Mouse (Mus musculus) liver, embryonic 15.5 days (tissue): ENCODE results near the gene Glyctk. TPM values are rescaled to one million over a fixed set of nuclear protein-coding genes. Genes with fewer than 3 reads are reported as not detected.

Experiments used
- ATAC-seq: fragments of 200-750 bp; cut with Nextera tagmentation; 2 replicates; pipeline ENCODE4 v1.8.0; 2017; ENCODE audit warnings: moderate number of reproducible peaks, mild to moderate bottlenecking, moderate library complexity; ENCODE audit not compliant: insufficient read depth
- H3K27ac ChIP-seq: fragments of 300-500 bp; sonication (generic); replicated peaks from 2 replicates; pipeline ENCODE4 v1.5.1; 2015; ENCODE audit warnings: mild to moderate bottlenecking, inconsistent platforms
- H3K27me3 ChIP-seq: fragments of 300-500 bp; sonication (generic); 2 replicates; pipeline ENCODE4 v1.6.1; 2015; ENCODE audit warnings: mild to moderate bottlenecking, inconsistent platforms
- H3K36me3 ChIP-seq: fragments of 300-500 bp; sonication (generic); replicated peaks from 2 replicates; pipeline ENCODE4 v1.6.1; 2015; ENCODE audit warnings: moderate library complexity, mild to moderate bottlenecking, inconsistent platforms
- H3K4me1 ChIP-seq: fragments of 300-500 bp; sonication (generic); replicated peaks from 2 replicates; pipeline ENCODE4 v1.6.1; 2015; ENCODE audit warnings: inconsistent platforms
- H3K4me2 ChIP-seq: fragments of 300-500 bp; sonication (generic); 2 replicates; pipeline ENCODE4 v1.6.1; 2015; ENCODE audit warnings: moderate library complexity, mild to moderate bottlenecking, inconsistent platforms
- H3K4me3 ChIP-seq: fragments of 300-500 bp; sonication (generic); replicated peaks from 2 replicates; pipeline ENCODE4 v1.5.1; 2015; ENCODE audit warnings: mild to moderate bottlenecking, inconsistent platforms
- H3K9ac ChIP-seq: fragments of 300-500 bp; sonication (generic); 2 replicates; pipeline ENCODE4 v1.6.1; 2015; ENCODE audit warnings: moderate library complexity, mild to moderate bottlenecking, inconsistent platforms
- H3K9me3 ChIP-seq: fragments of 300-500 bp; sonication (generic); replicated peaks from 2 replicates; pipeline ENCODE4 v1.6.1; 2016; ENCODE audit warnings: inconsistent platforms
- WGBS: fragments of 180-500 bp; shearing (Covaris S2); methylation state at CpG from one replicate; pipeline ENCODE4 v1.1.7; 2015; ENCODE audit warnings: mixed read lengths; ENCODE audit not compliant: insufficient replicate concordance; 5-methylcytosine and 5-hydroxymethylcytosine counted together
- polyA plus RNA-seq: library from polyadenylated mRNA; unstranded; fragments of >200 nt; fragmentation: Nextera tagmentation; extraction: Ambion mirVana; gene quantifications from 2 replicates; pipeline ENCODE4 v1.2.1, GENCODE M21; 2015

Glyctk gene
- polyA plus RNA-seq, 1 experiment from 2014 or later, result 22.2 TPM

DNA sequence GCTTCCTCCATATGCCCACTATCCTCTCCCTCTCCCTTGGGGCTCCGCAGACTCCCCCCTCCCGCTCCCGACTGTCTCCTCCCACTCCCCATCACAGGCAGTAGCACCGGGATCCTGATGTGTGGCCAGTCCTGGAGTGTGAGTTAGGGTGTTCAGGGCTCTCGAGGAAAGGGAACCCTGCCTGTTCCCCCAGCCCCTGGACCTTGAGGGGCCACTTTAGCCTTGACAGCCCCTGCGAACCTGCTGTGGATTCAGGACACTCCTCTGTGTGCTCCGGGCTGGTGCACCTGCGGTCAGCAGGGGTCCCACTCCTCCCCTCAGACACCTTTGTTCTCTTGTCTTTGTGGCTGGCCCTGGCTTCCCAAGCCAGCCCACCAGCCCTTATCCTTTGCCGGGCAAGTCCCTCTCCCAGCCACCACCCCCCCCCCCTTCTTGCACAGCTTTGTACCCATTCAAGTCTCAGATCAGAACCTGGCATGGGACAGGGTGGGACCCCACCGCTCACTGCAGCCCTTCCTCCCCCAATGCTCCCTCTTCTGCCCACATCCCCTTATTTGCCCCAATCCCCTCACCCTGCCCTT is 10.0 kb downstream of the Glyctk start:
- Histone ChIP-seq H3K27me3 (peaks cover 67% of the 10 kb centered on the region), H3K9ac (no peak overlapping the region), H3K9me3 (no peaks in the 10 kb centered on the region), H3K36me3 (no peaks in the 10 kb centered on the region), H3K4me1 (no peaks in the 10 kb centered on the region; the same call in 1 of the 2 replicates), H3K27ac (no peak overlapping the region), H3K4me2 (peak overlapping the region; percentile 36), H3K4me3 (no peak overlapping the region; the same call in 1 of the 2 replicates)
- WGBS, result 3% methylated on average over 10 of the region's 10 CpGs
- ATAC-seq, result no peak

DNA sequence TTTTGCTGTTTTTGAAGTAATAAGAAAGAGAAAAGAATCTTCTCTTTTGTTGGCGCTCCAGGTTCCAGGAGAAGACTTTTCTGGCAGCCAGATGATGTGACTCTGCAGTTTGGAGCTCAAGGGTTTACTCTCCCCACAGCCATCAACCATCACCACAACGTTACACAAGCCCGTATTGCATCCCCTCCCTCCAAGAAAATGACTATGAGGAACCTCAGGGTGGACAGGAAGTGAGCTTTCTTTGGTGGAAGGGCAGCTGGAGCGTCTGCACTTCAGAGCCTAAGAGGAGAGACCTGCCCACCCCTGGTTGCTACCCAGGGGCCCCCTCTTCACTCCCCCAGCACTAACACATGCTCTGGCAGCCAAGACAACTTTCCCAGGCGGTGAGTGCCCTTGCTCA is 10.7 kb downstream of the Glyctk start:
- no peaks in the 10 kb centered on the region for H3K36me3 ChIP-seq

DNA sequence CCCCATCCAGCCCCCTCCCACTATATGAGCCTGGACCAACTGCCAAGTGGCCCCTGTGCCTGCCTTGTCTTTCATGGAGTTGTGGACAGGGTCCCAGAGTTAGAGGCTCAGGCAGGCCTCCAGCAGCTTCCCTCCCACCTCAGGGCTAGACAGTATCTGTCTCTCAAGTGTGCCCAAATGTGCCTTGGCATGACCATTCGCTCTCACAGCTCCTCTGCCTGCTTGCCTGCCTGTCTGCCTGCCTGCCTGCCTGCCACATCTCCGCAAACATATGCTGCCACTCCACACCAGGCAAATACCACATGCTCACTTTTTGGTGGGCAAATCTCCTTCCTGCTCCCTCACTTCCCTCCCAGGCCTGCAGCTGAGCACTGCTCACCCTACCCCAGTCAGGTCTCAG is 12.4 kb downstream of the Glyctk start:
- no peak for ATAC-seq
- H3K27me3 ChIP-seq, result peaks cover 50% of the 10 kb centered on the region
- 45% methylated on average over 2 of the region's 2 CpGs for WGBS

More for the DNA sequence above, 10.7 kb downstream of the Glyctk start:
- Histone ChIP-seq H3K9me3 (no peaks in the 10 kb centered on the region), H3K4me2 (peak overlapping the region; percentile 36), H3K4me3 (no peak overlapping the region; the same call in 1 of the 2 replicates), H3K4me1 (no peaks in the 10 kb centered on the region; the same call in 1 of the 2 replicates), H3K27me3 (peaks cover 64% of the 10 kb centered on the region), H3K27ac (no peak overlapping the region), H3K9ac (no peak overlapping the region)
- ATAC-seq, result 0 out of 2 replicates have a peak, but pooled peaks have one; percentile 8
- WGBS, result 15% methylated on average over 5 of the region's 5 CpGs

DNA sequence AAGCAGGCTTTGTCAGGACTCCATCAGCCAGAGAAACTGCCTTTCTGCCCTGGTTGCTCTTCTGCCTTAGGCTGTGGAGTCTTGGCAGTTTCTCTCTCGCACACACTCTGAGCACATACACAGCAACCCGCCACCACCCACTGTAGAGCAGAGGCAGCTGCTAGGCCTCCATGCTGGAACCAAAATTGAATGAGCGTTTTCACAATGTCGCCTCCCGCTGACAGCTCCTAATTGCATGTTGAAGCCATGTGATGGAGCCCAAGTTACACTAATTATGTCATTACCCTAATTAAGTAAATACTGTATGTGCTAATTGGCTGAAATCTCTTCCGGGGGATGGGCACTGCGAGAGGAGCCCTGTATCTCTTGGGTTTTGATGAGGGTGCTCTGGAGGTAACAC is 13.8 kb downstream of the Glyctk start:
- 70% methylated on average over 7 of the region's 7 CpGs for WGBS
- Histone ChIP-seq H3K4me3 (no peak overlapping the region), H3K4me2 (no peak overlapping the region), H3K9me3 (no peaks in the 10 kb centered on the region), H3K36me3 (no peaks in the 10 kb centered on the region), H3K4me1 (no peaks in the 10 kb centered on the region; the same call in 1 of the 2 replicates), H3K27me3 (peaks cover 35% of the 10 kb centered on the region), H3K27ac (no peak overlapping the region), H3K9ac (no peak overlapping the region)
- no peak for ATAC-seq

More for the DNA sequence above, 12.4 kb downstream of the Glyctk start:
- Histone ChIP-seq H3K4me3 (no peak overlapping the region), H3K4me1 (no peaks in the 10 kb centered on the region; the same call in 1 of the 2 replicates), H3K27ac (no peak overlapping the region), H3K9me3 (no peaks in the 10 kb centered on the region), H3K9ac (no peak overlapping the region), H3K36me3 (no peaks in the 10 kb centered on the region), H3K4me2 (no peak overlapping the region)

DNA sequence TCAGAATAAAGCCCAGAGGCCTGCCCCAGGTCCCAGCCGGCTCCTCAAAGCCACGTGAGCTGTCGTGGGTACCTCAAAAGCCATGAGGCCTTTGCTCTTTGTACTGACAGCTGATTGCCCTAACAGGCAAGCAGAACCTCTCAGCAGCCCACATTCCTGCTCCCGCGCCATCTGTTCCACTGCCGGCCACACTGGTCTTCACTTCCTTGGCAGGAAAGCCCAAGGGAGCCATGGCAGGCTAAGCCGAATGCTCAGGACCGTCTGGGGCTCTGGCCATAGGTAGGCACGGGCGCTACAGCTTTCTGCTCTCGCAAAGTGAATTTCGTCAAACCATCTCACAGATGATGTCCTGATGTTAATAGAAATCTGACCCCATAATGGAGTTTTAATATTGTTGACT is 16.0 kb downstream of the Glyctk start:
- Histone ChIP-seq H3K4me2 (no peak overlapping the region), H3K36me3 (no peaks in the 10 kb centered on the region), H3K9ac (no peak overlapping the region), H3K4me3 (no peak overlapping the region), H3K9me3 (no peaks in the 10 kb centered on the region), H3K27me3 (peaks cover 13% of the 10 kb centered on the region), H3K27ac (no peak overlapping the region), H3K4me1 (no peaks in the 10 kb centered on the region)
- ATAC-seq, result no peak
- WGBS, result 72% methylated on average over 12 of the region's 12 CpGs

DNA sequence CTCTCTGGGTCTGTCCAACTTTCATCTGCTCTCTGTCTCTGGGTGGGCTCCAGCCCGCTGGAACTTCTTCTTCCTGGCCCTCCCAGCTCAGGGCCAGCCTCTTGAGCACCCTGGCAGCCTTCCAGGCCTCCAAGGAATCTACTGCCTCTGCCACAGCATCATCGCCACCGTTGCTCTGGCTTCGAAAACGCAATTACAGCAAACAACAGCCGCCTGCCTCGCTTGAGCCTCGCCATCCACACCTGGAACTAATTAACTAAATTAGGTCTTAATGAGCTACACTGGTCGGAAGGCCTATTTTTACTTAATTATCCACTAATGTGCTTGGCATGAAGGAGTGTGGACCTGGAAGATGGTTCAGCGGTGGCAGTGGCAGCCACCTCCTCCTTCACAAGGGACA is 18.2 kb downstream of the Glyctk start:
- WGBS, result 69% methylated on average over 10 of the region's 10 CpGs
- H3K9me3 ChIP-seq, result no peaks in the 10 kb centered on the region
- ATAC-seq, result no peak
- no peak overlapping the region for H3K9ac ChIP-seq
- H3K27ac ChIP-seq, result no peak overlapping the region
- H3K27me3 ChIP-seq, result no peaks in the 10 kb centered on the region
- H3K4me2 ChIP-seq, result no peak overlapping the region
- no peak overlapping the region for H3K4me3 ChIP-seq
- no peaks in the 10 kb centered on the region for H3K36me3 ChIP-seq
- H3K4me1 ChIP-seq, result no peaks in the 10 kb centered on the region

DNA sequence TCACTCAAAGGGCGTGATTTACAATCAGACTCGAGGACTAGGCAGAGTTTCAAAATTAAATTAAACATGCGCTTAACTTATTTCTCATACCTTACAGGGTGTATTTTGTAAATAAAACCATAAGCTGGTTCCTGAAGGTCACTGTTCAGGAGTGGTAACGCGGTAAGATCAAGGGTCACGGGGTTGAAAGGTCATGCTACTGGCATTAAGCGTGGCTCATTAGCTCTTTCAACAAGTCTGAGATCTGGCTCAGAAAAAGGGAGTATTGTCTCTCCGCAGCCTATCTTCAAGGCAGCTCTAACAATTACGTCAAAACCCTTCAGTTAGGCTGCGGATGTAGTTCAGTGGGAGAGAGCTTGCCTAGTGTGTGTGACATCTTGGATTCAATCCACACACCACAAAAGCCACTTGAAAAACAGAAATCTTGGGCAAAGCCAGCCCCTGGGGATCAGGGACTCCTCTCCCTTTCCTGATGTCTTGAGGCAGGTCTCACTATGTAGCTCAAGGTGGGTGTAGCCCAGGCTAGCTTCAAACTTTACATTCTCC is 20.2 kb downstream of the Glyctk start:
- WGBS, result 72% methylated on average over 10 of the region's 10 CpGs
- Histone ChIP-seq H3K9me3 (no peaks in the 10 kb centered on the region), H3K4me1 (no peaks in the 10 kb centered on the region), H3K36me3 (no peaks in the 10 kb centered on the region), H3K9ac (no peak overlapping the region), H3K4me3 (no peak overlapping the region), H3K27ac (no peak overlapping the region), H3K27me3 (no peaks in the 10 kb centered on the region), H3K4me2 (no peak overlapping the region)
- no peak for ATAC-seq

DNA sequence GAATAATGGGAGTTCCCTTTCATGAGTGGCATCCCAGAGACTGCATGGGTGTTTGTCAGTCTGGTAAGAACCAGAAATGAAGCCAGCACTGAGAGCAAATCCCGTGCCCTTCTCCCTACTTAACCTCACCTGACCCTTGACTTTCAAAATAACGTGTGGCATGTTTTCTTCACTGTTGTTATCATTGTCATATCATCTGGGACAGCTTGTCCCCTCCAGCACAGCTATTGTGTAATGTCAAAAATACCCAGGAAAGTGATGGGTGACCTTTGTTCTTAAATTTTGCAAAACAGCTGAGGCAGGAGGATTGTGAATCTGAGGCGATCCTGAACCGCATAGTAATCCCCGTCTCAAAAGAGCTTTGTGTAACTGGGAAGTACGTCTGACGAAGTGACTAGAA is 27.7 kb downstream of the Glyctk start:
- H3K36me3 ChIP-seq, result no peaks in the 10 kb centered on the region
- no peak for ATAC-seq
- 62% methylated on average over 7 of the region's 7 CpGs for WGBS

DNA sequence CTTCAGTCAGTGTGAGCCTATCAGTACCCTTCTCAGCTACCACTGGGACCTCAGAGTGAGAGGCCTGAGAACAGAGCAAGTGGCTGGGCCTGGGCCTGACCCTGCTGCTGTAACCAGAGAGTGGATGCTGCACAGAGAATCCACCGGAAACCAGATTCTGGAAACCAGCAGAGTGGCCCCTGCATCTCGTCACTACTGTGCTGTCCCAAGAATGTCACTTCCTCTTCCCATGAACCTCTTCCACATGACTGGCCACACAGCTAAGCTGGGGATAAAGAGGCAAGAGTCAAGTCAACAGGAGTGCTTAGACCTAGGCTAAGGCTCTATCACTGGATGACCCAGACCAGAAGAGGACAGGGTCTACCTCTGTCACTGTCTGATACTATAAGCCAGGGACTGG is 28.9 kb downstream of the Glyctk start:
- H3K4me1 ChIP-seq, result no peaks in the 10 kb centered on the region
- no peak overlapping the region for H3K4me2 ChIP-seq
- H3K36me3 ChIP-seq, result no peaks in the 10 kb centered on the region
- H3K9ac ChIP-seq, result no peak overlapping the region
- H3K9me3 ChIP-seq, result no peaks in the 10 kb centered on the region
- H3K27ac ChIP-seq, result no peak overlapping the region
- H3K4me3 ChIP-seq, result no peak overlapping the region
- ATAC-seq, result no peak
- WGBS, result 51% methylated on average over 2 of the region's 2 CpGs
- H3K27me3 ChIP-seq, result no peaks in the 10 kb centered on the region

More for the DNA sequence above, 27.7 kb downstream of the Glyctk start:
- Histone ChIP-seq H3K27me3 (no peaks in the 10 kb centered on the region), H3K9ac (no peak overlapping the region), H3K4me1 (no peaks in the 10 kb centered on the region), H3K27ac (no peak overlapping the region), H3K4me3 (no peak overlapping the region), H3K9me3 (no peaks in the 10 kb centered on the region), H3K4me2 (no peak overlapping the region)

DNA sequence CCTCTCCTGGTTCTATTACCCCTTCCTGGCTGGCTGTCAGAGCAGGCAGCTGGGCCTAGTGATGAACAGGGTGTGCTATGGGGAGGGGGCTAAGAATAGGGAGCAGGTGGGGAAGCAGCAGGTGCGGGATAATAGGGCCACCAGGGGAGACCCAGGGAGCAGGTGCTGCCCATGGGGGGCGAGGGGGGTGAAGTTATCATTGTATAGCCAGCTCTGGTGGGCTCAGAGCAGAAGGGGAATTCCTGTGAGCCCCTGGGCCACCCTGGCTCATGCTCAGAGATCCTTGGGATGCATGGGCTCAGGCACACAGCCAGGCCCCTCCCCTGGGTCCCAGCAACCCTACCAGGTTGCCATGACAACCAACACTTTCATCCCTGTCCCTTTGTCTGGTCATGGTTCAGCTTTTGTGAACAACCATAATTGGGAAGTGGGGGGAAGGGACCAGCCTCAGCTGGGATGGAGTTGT is 31.1 kb downstream of the Glyctk start:
- H3K9me3 ChIP-seq, result no peaks in the 10 kb centered on the region
- H3K4me3 ChIP-seq, result no peak overlapping the region
- no peaks in the 10 kb centered on the region for H3K4me1 ChIP-seq
- no peak overlapping the region for H3K9ac ChIP-seq
- no peak overlapping the region for H3K27ac ChIP-seq
- no peak for ATAC-seq
- WGBS, result 39% methylated on average over 2 of the region's 2 CpGs
- no peaks in the 10 kb centered on the region for H3K36me3 ChIP-seq
- no peaks in the 10 kb centered on the region for H3K27me3 ChIP-seq
- no peak overlapping the region for H3K4me2 ChIP-seq

DNA sequence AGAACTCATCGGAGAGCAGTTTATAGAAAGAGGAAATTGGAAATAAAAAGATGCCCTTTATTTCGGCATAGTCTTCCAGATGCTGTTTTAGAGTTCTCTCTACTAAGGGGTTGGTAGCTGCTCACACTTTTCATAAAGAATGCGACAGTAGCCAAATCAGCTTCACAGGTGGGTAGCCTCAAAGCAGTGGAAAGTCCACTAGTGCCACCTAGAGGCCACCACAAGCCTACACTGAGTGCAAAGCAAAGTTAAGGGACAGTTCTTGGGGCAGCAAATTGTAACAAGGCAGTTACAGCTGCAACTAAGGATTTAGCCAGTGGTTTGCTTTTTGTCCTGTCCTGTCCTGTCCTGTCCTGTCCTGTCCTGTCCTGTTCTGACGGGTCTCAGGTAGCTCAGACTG is 34.3 kb downstream of the Glyctk start:
- Histone ChIP-seq H3K4me3 (no peak overlapping the region), H3K9me3 (no peaks in the 10 kb centered on the region), H3K4me2 (no peak overlapping the region), H3K27me3 (no peaks in the 10 kb centered on the region), H3K9ac (no peak overlapping the region), H3K27ac (no peak overlapping the region), H3K4me1 (no peaks in the 10 kb centered on the region), H3K36me3 (no peaks in the 10 kb centered on the region)
- ATAC-seq, result no peak
- 35% methylated on average over 4 of the region's 4 CpGs for whole genome bisulfite sequencing

DNA sequence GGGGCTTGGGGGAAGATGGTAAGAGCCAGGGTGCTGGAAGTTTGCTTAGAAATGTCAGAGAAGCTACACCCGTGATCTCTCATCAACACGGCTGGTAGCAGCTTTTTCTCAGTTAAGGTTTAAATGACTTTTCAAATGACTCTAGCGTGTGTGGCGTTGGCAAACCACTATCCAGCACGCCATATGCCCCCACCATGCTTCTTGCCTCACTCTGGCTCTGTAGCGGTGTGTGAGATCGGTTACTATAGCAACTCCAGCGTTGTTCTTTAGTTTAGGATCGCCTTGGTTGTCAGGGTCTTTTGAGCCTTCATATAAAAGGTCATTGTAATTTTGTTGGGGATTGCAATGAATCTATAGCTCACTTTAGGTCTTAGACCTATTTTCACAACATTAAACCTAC is 38.9 kb downstream of the Glyctk start:
- Histone ChIP-seq H3K4me2 (no peak overlapping the region), H3K4me1 (no peaks in the 10 kb centered on the region), H3K36me3 (no peaks in the 10 kb centered on the region), H3K9me3 (no peaks in the 10 kb centered on the region), H3K27ac (no peak overlapping the region), H3K9ac (no peak overlapping the region), H3K27me3 (no peaks in the 10 kb centered on the region), H3K4me3 (no peak overlapping the region)
- no peak for ATAC-seq
- 60% methylated on average over 9 of the region's 9 CpGs for WGBS
